Mouse (Mus musculus) heart, adult 11 months (tissue): Measurements from ENCODE around the gene Gm30191.
A peak's percentile ranks its signal among the peaks of the same experiment; 100 is the strongest.

Source experiments
- DNase-seq: peaks from one replicate; pipeline ENCODE4 v3.0.0; 2022

Gene Gm30191

DNA sequence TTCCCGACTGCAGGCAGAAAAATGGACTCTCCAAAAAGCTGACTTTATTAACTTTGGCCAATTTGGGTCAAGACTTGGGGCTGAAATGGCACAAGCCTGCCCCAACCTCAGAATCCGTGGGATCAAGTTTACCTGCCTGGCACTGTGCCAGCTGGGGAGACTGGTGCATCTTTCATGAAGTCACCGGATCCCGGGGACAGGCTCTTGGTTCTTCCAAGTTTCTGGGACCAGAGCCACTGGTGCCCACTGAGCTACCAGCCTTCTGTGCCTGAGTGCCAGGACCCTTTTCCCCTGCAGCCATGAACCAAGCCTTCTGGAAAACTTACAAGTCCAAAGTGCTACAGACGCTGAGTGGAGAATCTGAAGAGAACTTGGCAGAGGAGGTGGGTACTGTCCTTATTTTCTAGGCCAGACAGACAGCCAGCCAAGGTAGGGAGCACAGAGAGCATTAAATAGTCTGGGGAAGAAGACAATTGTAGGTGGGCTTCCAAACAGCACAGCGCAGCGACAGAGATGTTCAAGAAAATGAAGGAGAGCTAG, at the start of gene Gm30191:
TSS of gene Gm30191 (plus strand) at position 217 of the 540 bp plus-strand sequence.
- peak; percentile 90 for DNase-seq

DNA sequence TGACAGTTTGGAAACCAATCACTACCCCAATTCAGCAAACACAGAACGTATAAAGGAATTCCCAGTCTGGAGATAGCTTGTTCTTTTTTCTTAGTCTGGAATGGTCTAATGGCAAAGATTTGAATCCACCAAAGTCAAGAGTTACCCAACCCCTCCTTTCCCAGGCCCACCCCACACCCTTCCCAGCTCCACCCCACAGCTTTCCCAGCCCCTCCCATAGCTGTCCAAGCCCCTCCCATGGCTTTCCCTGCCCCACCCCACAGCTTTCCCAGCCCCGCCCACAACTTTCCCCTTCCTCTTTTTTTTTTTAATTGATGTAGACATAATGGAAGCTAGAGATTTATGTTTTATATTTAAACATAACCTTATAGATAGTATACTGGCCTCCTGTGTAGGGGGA, 47.4 kb upstream of the Gm30191 start:
- DNase-seq = no peak

DNA sequence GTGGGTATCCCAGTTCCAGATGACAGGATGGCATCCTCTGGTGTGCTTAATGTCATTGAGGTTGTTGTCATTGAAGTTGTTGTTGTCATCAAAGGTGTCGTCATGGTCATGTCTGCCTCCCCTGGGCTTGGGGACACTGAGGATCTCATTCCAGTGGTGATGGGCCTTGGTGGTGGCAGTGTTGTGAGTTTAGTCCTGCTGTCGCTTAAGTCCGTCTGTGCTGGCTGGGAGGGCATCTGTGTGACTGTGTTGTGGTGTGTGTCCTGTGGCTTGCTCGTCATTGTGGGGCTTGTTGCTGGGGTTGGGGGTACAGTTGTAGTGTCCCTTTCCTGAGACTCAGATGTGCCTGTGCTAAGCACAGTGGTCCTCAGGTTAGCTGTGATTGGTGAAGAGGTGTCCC, 43.8 kb upstream of the Gm30191 start, which contains the start of gene Gm7534:
TSS of gene Gm7534 (minus strand) at position 101 of the 400 bp plus-strand sequence.
- peak; percentile 70 for DNase-seq

DNA sequence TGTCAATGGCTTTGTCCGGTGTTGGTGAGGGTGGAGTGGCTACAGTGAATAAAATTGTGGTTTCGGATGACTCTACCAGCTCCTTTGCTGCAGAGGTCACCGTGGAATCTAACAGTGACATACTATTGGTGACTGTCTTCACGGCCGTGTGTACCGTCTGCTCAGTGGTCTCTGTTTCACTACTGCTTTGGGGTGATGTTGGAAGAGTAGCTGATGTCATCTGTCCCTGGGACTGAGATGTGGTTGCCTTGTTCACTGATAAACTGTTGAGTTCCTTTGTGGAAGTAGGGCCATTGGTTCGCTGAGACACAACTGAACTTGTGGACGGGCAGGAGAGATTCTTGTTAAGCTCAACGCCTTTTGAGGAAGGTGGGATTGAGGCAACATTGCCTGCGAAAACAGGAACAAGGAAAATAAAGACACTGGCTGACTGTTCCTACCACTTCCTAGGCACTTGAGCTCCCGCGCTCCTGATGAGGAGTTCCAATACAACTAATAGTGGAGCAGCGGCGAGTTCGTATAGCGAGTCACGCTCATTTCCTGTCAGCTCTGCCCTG, 43.3 kb upstream of the Gm30191 start:
- no peak for DNase-seq

DNA sequence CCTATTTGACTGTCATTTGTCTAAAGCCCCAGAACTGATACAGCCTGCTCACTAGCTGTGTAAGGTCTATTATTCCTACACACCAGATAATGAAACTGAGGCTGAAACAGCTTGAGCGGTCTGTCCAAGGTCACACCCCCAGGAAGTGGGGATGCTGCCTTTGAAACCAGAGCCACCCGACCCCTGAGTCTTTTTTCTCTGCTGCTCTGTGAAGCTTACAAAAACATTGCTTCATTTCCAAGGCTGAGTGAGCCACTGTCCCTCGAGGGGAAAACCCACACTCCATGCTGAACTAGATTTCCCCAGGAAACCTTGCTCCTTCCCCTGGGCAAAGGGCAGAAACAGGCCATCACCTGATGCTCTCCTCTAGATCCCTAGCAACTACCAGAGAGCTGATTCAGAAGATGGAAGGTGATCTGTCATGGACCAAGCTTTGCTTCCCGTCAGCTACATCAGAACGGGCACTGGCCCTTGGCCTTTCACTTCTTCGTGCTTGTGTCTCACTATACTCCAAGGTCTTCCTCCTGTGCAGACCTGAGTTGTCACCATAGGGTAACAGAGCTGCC, 40.2 kb upstream of the Gm30191 start:
- peak; percentile 68 for DNase-seq

DNA sequence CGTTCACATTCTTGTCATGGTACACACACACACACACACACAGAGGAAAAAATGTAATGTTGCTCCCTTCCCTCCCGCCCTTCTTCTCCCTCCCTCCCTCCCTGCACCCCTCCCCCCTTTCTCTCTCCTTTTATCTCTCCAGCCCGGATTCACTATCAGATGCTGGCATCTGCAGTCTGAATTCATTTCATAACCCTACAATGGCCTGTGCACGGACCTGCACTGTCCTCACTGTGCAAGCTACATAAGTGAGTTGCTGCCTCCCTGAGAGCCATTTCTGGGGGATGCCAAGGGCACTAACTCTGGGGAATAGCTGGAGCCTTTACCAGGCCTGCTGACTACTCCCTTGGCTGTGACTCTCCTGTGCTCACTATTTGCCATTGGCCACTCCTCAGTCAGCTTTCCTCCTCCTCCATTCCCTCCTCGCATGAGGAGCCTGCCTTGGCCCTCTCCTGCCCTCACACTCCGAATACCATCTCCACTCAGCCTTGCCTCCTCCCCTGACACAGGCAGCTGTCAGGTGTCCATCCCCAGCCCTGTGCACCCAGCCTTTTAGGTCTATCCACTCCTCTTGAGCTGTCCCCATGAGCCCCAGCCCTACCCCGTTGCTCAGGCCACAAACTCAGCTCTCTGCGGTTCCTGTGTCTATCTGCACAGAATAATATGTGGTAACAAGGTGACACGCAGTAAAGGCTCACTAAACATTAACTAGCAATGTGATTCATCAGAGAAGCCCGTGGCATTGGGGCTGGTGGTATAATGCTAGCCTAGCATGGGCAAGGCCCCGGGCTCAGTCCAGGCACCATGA, 23.7 kb upstream of the Gm30191 start:
- DNase-seq = no peak

DNA sequence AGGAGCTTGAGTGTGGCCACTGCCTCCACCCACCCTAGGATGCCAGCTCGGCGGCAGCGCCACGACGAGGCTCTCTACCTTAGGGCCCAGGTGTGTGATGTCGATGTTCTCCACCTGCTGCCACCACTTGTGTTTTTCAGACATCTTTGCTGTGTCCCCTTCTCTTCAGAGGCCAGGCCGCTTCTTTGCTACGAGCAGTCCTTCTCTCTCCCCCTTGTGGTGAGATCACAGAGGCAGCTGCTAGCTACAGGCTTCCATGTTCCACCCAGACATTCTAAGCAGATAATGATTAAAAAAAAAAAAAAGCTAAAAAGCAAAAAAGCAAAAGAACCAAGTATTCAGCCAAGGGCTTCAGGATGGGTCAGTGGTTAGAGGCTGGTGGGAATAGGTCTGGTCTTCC, 19.5 kb upstream of the Gm30191 start, which contains the start of gene Catsper4:
TSS of gene Catsper4 (minus strand) at position 190 of the 400 bp plus-strand sequence.
- DNase-seq = no peak

DNA sequence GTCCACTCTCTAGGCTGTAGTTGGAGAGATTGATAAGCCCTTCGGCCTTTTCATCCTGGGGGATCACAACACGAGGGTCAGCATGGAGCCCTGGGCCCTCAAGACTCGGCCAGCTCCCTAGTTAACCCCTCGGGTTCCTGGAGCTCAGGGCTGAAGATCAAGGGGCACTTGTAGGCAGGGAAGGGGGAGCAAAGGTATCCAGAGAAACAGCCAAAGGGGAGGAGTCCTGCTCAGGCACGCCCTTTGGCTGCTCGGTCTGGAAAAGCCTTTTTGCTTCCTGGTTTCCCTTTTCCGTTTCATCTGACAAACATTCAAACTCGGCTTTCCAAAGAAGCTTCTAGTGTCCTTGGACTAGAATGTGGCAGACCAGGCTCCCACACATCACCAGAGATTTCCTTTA, 16.3 kb upstream of the Gm30191 start:
- no peak for DNase-seq

DNA sequence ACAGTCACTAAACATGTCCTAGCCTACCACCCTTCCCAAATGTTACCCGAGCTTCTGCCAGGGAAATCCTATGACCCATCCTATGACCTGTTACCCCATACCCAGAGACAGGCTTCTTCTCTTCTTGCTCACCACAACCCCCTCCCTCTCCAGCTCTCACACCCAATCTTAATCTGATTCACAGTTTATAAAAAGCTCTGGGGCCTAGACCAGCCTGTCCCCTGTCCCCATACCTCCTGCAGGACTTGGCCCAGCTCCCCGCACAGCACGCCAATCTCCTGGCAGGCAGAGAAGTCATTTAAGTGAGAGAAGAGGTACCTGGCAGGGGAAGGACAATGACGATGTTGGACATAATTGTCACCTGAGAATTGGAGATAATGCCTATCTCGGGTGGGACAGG, 11.9 kb upstream of the Gm30191 start:
- DNase-seq = peak; percentile 94

DNA sequence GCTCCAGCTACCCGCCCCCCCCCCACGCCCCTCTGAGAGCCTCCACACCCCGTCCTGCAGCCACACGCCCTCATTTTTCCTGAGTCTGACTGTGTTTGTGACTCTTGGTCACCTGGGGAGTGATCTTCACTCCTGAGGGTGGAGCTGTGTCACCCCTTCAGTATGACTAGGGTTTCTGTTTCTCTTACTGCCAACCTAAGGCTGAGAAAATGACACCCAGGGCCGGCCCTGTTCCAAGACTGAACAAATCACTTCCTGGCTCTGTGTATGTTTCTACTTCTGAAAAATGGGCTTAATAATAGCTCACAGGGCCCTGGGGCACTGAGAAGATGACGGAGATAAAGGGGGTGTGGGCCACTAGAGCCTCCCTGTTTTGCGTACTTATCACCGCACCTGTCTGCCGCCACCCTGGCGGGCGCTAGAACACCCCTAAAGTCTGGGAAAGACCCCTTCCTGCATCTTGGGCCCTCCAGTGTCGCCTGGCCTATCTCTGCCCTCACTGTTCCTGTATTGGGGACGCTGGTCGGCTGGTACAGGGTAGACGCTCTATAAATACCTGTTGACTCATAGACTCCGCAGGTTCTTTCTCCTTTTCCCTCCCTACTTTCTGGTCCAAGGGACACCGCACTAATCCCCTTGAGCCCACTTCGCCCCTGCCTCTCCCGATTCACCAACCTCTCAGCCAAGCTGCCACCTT, 9.0 kb upstream of the Gm30191 start:
- DNase-seq = no peak

DNA sequence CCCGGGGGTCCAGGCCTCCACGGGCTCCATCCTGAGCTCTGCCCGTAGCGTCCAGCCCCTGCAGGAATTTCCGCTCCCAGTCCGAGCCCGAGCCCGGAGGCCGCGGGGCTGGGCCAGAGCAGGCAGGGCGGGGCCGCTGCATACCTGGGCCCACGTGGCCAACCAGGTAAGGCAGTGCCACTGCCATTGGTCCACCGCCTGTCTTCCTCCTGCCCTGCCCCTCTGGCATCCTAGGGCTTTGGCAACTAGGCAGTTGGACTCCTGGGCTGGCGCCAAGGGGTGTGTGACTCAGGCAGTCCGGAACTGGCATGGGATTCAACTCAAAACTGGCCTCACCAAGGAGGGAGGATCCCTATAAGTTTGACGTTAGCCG, 8.5 kb upstream of the Gm30191 start, which contains the start of gene Cnksr1:
TSS of gene Cnksr1 (minus strand) at position 121 of the 373 bp plus-strand sequence.
- DNase-seq = peak; percentile 97

DNA sequence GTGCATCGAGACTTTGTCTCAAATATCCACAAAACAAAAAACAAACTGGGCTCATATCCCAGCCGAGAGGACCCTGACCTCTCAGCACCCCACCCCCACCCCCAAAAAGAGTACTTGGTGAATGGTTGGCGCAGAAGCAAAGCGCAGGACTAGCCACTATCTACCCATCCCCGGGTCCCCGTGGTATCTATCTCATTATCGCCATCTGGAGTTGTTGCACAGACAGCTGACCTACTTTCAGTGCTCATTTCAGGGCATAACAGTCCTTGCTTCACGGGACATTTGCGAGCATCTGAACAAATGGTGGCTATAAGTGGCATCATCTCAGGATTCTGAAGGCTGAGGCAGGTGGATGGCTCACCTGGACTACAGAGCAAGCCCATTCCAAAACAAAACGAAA, 8.0 kb upstream of the Gm30191 start:
- no peak for DNase-seq

DNA sequence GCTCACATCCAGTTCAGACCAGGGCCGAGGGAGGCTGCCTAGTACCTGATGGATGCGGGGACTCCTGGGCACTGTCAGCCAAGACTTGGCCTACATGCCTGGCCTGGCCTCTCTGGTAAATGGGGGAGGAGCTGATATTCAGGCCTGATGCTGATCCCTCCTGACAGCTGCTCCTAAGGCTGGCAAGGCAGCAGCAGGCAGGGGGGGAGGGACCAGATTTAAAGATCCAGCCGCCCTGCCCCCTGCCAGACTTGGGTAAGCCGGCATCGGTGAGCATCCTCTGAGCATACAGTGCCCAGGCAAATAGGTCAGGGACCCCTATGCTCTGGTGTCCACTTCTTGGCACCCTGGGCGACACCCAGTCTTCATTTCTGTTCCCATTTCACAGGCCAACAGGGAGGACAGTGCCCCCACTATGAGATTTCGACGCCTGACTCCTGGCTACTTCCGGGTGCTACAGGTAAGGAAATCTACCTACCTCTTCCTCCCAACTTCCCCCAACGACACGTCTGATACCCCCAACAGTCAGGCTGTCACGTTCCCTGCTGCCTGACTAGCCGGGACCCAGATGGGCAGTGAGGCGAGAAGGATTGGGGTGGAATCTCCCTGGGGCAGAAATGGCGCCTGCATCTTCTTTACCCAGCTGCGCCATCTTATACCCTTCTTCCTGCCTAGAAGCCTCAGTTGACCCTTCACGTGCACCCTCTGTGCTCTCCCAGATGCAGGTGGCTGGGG, 3.1 kb upstream of the Gm30191 start, which contains the start of gene E130218I03Rik:
TSS of gene E130218I03Rik (plus strand) at position 147 of the 735 bp plus-strand sequence.
- no peak for DNase-seq

DNA sequence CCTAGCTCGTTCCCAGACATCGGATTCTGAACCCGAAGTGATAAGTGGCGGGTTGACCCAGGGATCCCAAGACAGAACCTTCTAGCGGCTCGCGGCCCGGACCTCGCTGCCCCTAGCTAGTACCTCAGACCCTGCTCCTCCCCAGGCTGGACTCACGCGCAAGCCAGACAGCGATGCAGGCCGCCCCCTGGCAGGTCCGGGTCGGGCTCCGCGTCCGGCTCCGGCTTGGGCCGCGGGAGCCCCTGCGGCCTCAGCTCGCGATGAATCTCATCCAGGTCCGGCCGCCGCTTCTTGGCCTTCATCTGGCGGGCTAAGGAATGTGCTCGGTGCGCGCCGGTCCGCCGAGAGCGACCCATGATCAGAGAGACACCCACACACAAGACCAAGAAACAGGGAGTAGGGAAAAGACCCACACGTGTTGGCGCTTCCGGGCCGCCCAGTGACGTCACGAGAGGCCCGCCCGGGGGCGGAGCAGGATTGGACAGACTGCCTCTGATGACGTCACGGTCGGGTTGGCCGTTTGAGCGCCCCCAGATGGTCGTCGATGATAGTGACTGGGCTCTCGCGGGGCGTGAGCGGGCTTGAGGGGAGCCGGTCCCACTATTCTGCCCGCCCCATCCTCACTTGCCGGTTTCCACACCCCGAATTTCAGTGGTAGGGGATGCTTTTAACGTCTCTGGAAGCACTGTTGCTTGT, 1.4 kb upstream of the Gm30191 start, which contains the start of gene Zfp593:
TSS of gene Zfp593 (minus strand) at position 445 of the 696 bp plus-strand sequence.
- peak; percentile 99 for DNase-seq

DNA sequence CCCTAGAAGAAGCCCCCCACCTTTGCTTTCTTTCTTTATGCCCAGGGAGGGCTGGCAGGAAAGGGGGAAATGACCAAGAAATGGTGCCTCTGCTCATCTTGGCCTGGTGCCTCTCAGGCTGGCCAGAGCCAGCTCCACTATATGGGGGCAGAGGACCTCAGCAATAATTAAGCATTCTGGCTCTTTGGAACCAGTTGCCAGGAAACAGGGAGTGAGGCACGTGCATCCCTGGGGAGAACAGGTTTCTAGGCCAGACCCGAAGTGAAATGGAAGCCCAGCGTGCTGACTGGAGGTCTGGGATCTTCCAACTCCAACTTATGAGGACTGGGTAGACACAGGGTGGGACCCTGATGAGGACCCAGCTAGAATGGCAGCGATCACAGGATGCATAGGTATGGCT, 479 bp upstream of the Gm30191 start:
- peak; percentile 88 for DNase-seq

DNA sequence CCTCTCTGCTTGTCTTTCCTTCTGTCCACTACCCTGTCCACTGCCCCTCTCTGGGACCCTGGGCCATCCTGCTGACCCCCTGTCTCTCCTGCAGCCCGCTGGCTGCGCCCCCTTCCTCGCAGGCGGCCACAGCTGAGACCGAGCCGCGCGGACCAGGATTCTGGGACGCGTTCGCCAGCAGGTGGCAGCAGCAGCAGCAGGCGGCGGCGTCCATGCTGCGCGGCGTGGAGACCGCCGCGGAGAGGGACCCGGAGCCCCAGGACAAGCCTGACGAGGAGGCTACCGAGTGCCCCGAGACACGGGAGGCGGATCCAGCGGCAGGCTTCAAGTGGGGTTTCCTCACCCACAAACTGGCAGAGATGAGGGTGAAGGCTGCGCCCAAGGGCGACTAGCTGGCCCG, 2.9 kb downstream of the Gm30191 start:
- DNase-seq = peak; percentile 94

DNA sequence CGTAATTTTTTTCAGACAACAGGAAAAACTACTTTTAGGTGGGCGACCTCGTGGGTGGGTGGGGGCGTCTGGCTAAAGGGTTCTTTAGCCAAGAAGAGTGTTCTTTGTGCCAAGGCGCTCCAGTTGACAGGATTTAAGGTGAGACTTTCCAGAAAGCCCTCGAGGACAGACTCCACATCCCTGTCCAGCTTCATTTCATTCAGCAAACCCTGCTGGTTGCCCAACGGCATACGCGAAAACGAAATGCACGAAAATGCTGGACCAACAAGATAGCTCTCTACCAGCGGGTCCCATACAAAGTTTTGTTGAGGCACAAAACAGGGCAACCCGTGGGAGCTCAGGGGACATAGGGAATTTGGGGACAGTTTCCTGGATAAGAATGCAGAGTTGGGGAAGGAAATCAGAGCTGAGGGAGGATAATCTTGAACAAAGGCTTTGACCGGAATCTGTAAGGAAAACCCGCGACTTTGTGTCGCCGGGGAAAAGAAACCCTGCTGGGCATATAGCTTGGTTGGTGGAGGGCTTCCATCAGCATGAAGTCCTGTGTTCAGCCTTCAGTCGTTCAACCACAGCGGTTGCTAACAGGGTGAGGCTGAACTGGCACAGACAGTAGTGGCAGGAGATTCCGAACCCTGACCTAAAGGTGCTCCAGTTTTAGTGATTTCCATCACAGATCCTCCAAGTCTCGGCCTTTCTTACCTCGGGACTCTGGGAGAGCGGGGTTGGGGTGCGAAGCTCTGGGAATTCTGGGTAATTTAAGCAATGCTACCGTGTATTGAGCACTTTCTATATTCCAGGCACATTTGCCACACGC, 3.6 kb downstream of the Gm30191 start:
- DNase-seq = no peak

DNA sequence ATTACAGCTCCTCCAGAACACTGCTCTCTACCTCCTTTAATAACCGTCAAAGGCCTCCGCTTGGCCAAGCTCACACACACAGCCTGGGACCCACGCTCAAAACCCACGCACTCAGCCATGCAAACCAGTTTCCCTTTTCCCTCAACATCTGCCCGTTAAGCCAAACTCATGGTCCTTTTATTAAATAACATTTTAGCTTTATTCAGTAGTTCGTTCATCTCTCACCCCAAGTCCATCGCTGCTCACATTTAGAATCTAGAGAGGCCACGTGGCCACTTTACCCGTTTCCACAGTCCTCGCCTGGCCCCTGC, 4.2 kb downstream of the Gm30191 start:
- no peak for DNase-seq

DNA sequence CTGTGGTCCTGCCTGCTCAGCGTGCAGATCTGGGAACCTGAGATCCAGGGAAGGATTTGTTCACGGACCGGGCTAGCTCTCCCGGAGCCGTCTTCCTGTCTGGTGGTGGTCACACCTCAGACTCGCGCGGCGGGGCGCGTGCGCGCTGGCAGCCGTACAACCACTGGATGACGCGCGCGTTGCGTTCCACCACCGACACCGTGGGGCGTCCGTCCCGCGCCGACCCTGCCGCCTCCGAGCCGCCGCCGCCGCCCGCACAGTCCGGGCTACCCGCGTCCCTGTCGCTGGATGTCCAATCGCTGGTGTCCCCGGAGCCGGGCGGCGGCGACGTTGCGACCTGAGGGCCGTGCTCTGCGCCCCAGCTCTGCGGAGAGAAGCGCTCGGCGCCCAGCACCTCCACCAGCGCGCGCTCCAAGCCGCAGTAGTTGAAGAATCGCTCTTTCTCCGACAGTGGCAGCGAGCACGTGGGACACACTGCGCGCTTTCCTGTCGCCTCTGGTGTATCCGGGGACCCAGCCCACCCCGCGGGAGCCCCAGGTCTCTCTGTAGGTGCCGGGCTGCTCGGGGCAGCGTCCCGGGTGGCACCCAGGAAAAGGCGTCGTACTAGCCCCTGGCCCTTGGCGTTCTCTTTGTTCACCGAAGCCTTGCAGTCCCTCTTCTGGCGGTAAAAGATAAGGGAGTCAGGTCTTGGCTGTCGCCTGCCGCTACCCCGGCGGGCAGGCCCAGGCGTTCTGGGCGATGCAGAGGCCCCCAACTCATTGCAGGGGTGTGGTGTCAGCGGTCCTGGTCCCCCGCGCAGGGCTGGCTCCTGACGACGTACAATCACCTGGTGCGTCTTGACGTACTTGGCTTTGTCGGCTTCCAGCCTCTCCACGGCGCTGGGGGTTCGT, 4.8 kb downstream of the Gm30191 start:
- peak; percentile 94 for DNase-seq
